Mouse (Mus musculus) heart, postnatal 0 days (tissue): ENCODE results near the gene Fxyd3. TPM values are rescaled to one million over a fixed set of nuclear protein-coding genes. Genes with fewer than 3 reads are reported as not detected.

Experiments
- ATAC-seq: fragments of 200-750 bp; cut with Nextera tagmentation; 2 replicates; pipeline ENCODE4 v1.8.0; 2017; ENCODE audit warnings: low read depth, moderate number of reproducible peaks, moderate library complexity; ENCODE audit not compliant: insufficient read depth
- DNase-seq: peaks from one replicate; pipeline ENCODE4 v3.0.0-alpha.2; 2016; ENCODE audit warnings: low spot score
- H3K27ac ChIP-seq: fragments of 300-500 bp; sonication (generic); 2 replicates; pipeline ENCODE4 v1.5.1; 2014; ENCODE audit warnings: low read depth, mild to moderate bottlenecking
- H3K27me3 ChIP-seq: fragments of 300-500 bp; sonication (generic); 2 replicates; pipeline ENCODE4 v1.6.1; 2014; ENCODE audit warnings: low read length, mixed read lengths; ENCODE audit not compliant: control insufficient read depth, insufficient read depth
- H3K36me3 ChIP-seq: fragments of 300-500 bp; sonication (generic); replicated peaks from 2 replicates; pipeline ENCODE4 v1.6.1; 2014; ENCODE audit warnings: low read length, mixed read lengths; ENCODE audit not compliant: control insufficient read depth, insufficient read depth
- H3K4me1 ChIP-seq: fragments of 300-500 bp; sonication (generic); 2 replicates; pipeline ENCODE4 v1.6.1; 2014; ENCODE audit warnings: antibody characterized with exemption; ENCODE audit not compliant: control insufficient read depth, insufficient read depth
- H3K4me2 ChIP-seq: fragments of 300-500 bp; sonication (generic); 2 replicates; pipeline ENCODE4 v1.6.1; 2014; ENCODE audit warnings: low read depth, mild to moderate bottlenecking, low read length, moderate library complexity
- H3K4me3 ChIP-seq: fragments of 300-500 bp; sonication (generic); 2 replicates; pipeline ENCODE4 v1.5.1; 2014; ENCODE audit warnings: low read depth, low read length
- H3K9ac ChIP-seq: fragments of 300-500 bp; sonication (generic); replicated peaks from 2 replicates; pipeline ENCODE4 v1.6.1; 2014; ENCODE audit warnings: low read depth, low read length, mixed read lengths
- H3K9me3 ChIP-seq: fragments of 300-500 bp; sonication (generic); replicated peaks from 2 replicates; pipeline ENCODE4 v1.6.1; 2016; ENCODE audit warnings: low read length; ENCODE audit not compliant: control insufficient read depth
- CTCF ChIP-seq: IDR thresholded peaks from 2 replicates; pipeline ENCODE4 v1.5.1; 2016; ENCODE audit warnings: antibody characterized with exemption, control low read depth, low read depth
- EP300 ChIP-seq: IDR thresholded peaks from 2 replicates; pipeline ENCODE4 v1.6.1; 2016; ENCODE audit warnings: antibody characterized with exemption, low read depth
- WGBS: fragments of 180-500 bp; shearing (Covaris S2); extraction: QIAGEN DNeasy Blood & Tissue Kit; methylation state at CpG from one replicate; pipeline ENCODE4 v1.1.7; 2014; 5-methylcytosine and 5-hydroxymethylcytosine counted together
- polyA plus RNA-seq: library from polyadenylated mRNA; unstranded; fragments of >200 nt; fragmentation: Nextera tagmentation; extraction: Ambion mirVana; gene quantifications from 2 replicates; pipeline ENCODE4 v1.2.1, GENCODE M21; 2015
- total RNA-seq: library from RNA; depleted of rRNA; stranded (reverse); fragments of >200 nt; gene quantifications from 2 replicates; pipeline ENCODE4 v1.2.3, GENCODE M21; 2014; ENCODE audit warnings: low replicate concordance

The Fxyd3 gene
- total and polyA plus RNA-seq, 2 experiments from 2014 or later = 0.66 to 0.92 TPM

DNA sequence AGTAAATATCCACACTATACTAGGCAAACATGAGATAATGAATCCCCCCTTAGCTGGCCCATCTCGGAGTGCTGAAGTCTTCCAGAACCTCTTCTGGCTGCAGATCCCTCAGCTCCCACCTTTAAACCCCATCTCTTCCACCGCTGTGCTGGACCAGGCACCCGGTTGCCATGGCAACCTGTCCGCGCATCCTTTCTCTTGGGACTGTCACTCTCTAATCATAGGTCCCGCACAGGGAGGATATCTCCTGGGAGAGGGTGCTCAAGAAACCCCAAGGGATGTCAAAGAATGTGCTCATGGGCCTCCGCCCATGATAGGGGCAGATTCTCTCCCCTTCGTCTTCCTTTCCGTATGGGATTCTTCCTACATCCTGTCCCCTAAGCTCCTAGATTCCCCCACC lies 25.6 kb downstream of the Fxyd3 start:
- TF ChIP-seq EP300 = no peak
- TF ChIP-seq CTCF = no peak
- no peak for ATAC-seq
- H3K4me2 ChIP-seq = no peak overlapping the region
- peaks cover 25% of the 10 kb centered on the region for H3K4me1 ChIP-seq
- no peak overlapping the region for H3K4me3 ChIP-seq
- H3K27me3 ChIP-seq = peaks cover 30% of the 10 kb centered on the region
- H3K27ac ChIP-seq = no peak overlapping the region
- H3K9me3 ChIP-seq = no peaks in the 10 kb centered on the region
- 23% methylated on average over 9 of the region's 9 CpGs for WGBS
- H3K9ac ChIP-seq = no peak overlapping the region
- DNase-seq = no peak
- no peaks in the 10 kb centered on the region for H3K36me3 ChIP-seq

DNA sequence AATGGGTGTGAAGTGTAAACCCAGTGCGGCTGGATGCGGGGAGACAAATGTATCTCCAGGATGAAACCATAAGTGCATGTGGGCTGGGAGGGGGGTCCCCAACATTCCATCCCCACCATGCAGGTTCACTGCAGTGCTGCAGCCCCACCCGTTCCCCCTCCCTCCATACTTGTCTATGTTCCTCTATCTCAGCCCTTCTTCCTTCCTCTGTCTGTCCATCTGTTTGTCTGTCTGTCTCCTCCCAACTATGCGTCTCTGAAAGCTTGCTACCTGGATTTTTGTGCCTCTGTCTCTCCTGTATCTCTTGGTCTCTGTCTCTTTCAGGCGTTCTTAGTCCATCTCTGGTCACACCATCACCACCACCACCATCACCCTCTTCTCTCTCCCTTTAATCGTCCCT lies 26.0 kb downstream of the Fxyd3 start:
- Histone ChIP-seq H3K27me3 (peaks cover 30% of the 10 kb centered on the region), H3K4me2 (no peak overlapping the region), H3K4me1 (peaks cover 25% of the 10 kb centered on the region)

DNA sequence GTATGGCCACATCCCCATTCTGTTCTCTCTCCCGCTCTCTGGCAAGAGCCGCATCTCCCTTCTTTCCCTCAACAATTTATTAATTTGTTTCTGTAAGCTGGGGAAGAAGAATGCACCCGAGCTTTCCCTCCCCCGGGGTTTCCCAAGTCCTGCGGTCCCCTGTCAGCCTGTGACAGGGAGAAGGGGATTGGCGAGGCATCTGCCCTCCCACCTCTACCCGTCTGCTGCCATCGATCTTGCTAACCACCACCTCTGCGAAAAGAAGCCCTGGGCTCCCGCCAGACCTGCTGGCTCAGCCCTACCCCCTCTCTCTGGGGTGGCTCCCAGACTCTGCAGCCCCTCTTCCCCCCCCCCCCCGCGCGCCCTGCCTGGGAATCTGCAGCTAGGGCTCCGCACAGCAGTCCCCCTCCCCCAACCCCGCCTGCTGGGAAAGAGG lies 26.6 kb downstream of the Fxyd3 start:
- Histone ChIP-seq H3K4me3 (no peak overlapping the region), H3K4me2 (no peak overlapping the region), H3K27me3 (peaks cover 30% of the 10 kb centered on the region), H3K36me3 (no peaks in the 10 kb centered on the region), H3K9ac (no peak overlapping the region), H3K9me3 (no peaks in the 10 kb centered on the region), H3K27ac (no peak overlapping the region), H3K4me1 (peaks cover 25% of the 10 kb centered on the region)
- ATAC-seq = no peak
- TF ChIP-seq CTCF = no peak
- no peak for TF ChIP-seq EP300
- no peak for DNase-seq
- WGBS = 11% methylated on average over 11 of the region's 15 CpGs

More for the DNA sequence above, 26.0 kb downstream of the Fxyd3 start:
- H3K36me3 ChIP-seq = no peaks in the 10 kb centered on the region
- no peak for DNase-seq
- no peaks in the 10 kb centered on the region for H3K9me3 ChIP-seq
- WGBS = 27% methylated on average over 6 of the region's 6 CpGs
- ATAC-seq = no peak
- H3K4me3 ChIP-seq = no peak overlapping the region
- TF ChIP-seq CTCF = no peak
- no peak for TF ChIP-seq EP300
- H3K27ac ChIP-seq = no peak overlapping the region
- H3K9ac ChIP-seq = no peak overlapping the region

DNA sequence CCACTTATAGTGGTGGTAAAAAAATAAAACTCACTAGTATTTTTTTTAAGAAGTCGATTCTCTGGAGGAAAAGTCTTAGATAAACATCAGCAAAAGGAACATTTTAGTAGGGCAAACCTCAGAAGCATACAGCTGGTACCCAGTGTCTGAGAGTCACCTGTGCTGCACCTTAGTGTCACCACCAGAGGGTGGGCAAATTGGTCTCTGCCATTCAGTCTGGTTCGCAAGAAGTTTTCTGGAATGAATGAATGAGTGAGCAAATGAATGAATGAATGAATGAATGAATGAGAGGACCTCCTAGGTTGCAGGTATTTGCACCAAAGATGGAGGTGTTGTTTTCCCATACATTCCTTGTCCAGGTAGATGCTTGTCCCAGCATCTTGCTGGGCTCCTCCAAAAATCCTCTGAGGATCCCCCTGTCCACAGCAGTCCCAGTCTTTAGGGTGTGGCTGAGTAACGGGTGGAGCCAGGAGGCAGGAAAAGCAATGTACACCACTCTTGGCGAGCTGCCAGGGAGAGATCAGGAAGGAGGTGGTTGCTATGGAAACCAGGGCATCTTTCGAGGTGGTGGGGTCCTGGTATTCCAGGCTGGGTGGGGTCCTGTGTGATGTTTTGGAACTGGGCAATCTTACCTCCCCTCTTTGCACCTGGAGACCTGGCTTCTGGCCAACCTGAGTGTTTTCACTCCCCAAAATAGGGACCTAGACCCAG lies 27.2 kb downstream of the Fxyd3 start:
- H3K27me3 ChIP-seq = peaks cover 35% of the 10 kb centered on the region
- ATAC-seq = no peak
- no peak for TF ChIP-seq EP300
- no peak for TF ChIP-seq CTCF
- no peak overlapping the region for H3K4me3 ChIP-seq
- H3K9me3 ChIP-seq = no peaks in the 10 kb centered on the region
- no peak overlapping the region for H3K4me2 ChIP-seq
- H3K4me1 ChIP-seq = peaks cover 25% of the 10 kb centered on the region
- H3K36me3 ChIP-seq = no peaks in the 10 kb centered on the region
- no peak overlapping the region for H3K27ac ChIP-seq
- WGBS = 33% methylated on average over 5 of the region's 5 CpGs
- DNase-seq = no peak
- H3K9ac ChIP-seq = no peak overlapping the region

DNA sequence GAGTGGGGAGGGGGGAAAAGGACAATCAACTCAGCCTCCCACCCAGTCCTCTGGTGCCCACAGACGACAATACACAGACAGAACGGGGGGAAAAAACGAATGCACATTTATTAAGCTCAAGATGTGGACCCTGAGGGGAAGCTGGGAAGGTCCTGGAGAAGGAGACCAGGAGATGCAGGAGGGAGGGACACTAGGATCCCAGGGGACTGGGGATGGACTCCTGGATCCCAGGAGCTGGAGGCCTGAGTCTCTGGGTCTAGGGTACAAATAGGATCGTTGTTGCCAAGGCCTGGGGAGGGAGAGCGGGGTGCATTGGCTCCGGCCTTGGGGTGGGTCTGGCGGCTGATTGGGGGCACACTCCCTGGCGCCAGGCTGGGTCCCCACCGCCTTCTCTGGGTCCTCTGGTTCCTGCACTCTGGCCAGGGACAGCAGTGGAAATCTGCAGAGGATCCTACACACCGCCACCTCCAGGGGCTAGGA lies 34.0 kb downstream of the Fxyd3 start, which contains the start of gene Fxyd5:
TSS of gene Fxyd5 (minus strand) at position 51 of the 480 bp plus-strand sequence.
- TF ChIP-seq CTCF = no peak
- TF ChIP-seq EP300 = no peak

More for the DNA sequence above, 34.0 kb downstream of the Fxyd3 start, which contains the start of gene Fxyd5:
- Histone ChIP-seq H3K9ac (peak within 1 kb of the TSS; percentile 53), H3K4me1 (peaks cover 7% of the 10 kb centered on the region; the same call in 1 of the 2 replicates), H3K4me3 (peak within 1 kb of the TSS; percentile 44), H3K4me2 (peak within 1 kb of the TSS; percentile 62), H3K9me3 (no peaks in the 10 kb centered on the region), H3K36me3 (no peaks in the 10 kb centered on the region), H3K27me3 (peaks cover 40% of the 10 kb centered on the region), H3K27ac (peak within 1 kb of the TSS; percentile 79)
- DNase-seq (no peak), ATAC-seq (no peak)
- WGBS = 38% methylated on average over 9 of the region's 10 CpGs
